Mouse (Mus musculus): ENCODE data around the gene D430041D05Rik.

- TF ChIP-seq CTCF (IDR thresholded peaks at IDR 0.05; ENCODE audit: borderline replicate concordance, insufficient read depth, low read length), result no peak
- TF ChIP-seq POLR2A (IDR thresholded peaks at IDR 0.05; ENCODE audit: low read depth, low read length), result no peak
These were observed 155.9 kb downstream of the D430041D05Rik start for GRCm38 (mm10) chr2:104254944-104255343.
